Mouse (Mus musculus): ENCODE data around the gene 2200002D01Rik.
"Not testable (repeated sequence)": the region's sequence is repeated elsewhere in the genome, so short reads cannot be mapped to it uniquely, and the experiment has no call there.

2200002D01Rik gene

DNA sequence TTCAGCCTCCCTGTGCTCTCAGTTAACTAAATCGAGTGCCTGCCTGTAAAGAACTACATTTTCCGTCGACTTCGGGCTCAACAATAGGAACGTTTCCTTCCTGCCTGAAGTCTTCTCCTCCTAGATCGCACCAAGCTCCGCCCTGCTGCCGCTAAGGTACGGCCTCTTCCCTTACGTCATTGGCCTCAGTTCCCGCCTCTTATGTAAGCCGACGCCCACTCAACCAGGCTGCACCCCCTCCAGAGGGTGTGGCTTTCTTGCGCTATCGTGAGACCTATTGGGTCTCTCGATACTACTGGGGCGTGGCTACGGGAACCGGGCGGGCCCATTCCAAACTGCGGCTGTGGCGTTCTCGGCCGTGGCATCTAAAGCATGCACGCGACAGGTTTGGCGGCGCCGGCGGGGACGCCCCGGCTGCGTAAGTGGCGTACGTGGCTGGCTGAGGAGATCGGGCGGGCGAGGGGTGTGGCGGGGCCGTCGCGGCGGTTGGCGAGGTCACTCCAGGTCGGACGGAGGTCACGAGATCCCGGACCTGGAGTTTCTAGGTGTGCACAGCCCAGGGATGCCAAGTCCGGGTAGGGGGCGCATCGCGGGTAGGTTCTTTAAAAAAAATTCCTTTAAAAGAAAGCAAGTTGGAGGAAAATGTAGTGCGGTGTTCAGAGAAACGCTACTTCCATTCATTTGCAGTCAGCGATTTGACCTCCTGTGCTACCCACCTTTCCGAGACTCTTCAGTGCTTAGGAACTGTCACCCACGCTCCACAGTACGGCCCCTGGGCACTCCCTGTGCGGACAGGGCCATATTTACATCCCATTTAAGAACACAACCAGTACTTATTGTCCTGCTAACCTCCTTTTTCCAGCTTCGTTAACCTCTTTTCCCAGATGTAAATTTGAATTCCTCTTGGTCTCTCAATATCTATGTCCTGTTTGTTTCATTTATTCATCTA lies 10.0 kb downstream of the 2200002D01Rik start, which contains the start of gene Yif1b:
TSS of gene Yif1b (plus strand) at position 311 of the 949 bp plus-strand sequence.
- peak; percentile 99 for DNase-seq (ENCODE audit: low read depth, low spot score)

DNA sequence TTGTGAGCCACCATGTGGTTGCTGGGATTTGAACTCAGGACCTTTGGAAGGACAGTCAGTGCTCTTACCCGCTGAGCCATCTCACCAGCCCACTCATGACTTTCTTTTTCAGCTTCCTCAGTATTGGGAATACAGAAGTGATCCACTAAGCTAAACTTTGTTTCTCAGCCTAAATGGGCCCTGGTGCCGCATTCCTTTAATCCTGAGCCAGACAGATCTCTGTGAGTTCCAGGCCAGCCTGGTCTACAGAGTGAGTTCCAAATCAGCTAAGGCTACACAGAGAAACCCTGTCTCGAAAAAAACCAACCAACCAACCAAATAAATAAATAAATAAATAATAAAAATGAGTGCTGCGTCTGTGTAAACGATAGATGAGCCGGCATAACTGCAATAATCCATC lies 10.7 kb downstream of the 2200002D01Rik start:
- DNase-seq (ENCODE audit: low read depth, low spot score): not testable (repeated sequence)

DNA sequence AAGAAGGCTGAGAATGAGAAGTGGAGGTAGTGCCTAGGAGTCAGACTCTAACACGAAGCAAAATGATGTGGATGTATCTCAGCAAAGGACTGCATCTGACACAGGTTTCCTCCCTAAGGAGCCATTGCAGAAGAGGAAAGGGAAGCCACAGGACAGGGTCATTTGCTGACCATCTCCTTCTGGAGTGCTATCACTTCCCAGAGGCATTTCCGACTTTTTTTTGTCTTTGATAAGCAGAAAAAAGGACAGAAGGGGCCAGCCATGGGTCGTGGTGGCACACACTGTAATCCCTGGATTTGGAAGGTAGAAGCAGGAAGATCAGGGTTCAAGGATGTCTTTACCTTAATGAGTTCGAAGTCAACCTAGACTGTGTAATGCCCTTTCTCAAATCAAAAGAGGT lies 11.7 kb downstream of the 2200002D01Rik start:
- no peak for DNase-seq (ENCODE audit: low read depth, low spot score)

DNA sequence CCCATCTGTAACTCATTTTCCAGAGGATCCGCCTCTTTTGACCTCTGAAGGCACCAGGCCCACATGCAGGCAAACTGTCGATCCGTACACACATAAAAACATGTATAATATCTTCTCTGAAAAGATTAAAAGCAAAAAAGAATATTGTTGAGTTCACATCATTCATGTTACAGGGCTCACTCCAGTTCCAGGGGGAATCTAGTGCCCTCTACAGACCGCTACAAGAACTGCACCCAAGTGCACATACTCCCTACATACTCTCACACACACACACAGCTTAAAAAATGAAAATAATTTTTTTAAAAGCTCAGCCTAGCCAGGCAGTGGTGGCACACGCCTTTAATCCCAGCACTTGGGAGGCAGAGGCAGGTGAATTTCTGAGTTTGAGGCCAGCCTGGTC lies 13.6 kb downstream of the 2200002D01Rik start:
- no peak for DNase-seq (ENCODE audit: low read depth, low spot score)

DNA sequence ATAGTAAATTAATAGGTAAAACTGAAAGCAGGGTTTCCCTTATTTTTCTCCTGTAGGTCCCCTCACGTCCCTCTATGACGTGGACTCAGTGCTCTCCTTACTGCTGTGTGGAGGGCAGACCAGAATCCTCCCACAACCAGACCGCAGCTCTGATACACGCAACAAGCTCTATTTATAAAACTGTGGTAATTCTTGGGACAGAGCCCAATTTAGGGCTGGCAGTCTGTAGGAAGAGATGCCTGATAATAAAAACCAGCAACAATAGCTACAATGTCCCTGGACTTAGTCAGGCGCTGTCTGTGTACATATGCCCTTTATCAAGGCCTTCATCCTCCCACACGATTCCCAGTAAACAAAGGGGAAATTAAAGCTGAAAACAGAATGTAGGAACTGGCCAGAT lies 14.5 kb downstream of the 2200002D01Rik start:
- DNase-seq (ENCODE audit: low read depth, low spot score): no peak

DNA sequence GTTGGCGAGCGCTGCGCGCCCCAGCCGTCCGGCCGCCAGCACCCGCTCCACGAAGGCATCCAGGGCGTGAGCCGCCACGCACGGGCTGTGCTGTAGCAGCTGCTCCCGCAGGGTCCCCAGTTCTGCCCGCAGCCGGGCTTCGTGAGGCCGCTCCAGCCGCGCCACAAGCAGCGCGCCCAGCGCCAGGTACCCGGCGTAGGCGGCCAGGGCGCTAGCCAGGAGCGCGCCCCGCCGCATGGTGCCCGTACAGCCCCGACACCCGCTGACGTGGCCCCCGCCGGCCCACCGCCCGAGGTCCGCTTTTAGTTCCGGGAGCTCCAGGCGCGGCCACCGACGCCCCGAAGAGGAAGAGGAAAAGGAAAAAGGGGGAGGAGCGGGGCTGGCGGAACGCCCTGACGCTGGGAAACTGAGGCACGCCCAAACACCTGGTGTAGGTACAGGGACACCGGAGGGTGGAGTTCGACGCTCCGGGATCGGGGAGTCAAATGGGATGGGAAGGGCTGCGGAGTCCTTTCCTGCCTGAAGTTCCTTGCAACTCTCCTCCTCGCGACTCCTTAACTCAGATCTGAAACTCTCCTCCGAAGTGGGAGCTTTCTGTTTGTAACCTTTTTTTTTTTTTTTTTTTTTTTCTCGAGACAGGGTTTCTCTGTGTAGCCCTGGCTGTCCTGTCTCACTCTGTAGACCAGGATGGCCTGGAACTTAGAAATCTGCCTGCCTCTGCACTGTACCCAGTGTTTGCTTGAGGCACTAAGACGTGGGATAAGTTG lies 15.8 kb downstream of the 2200002D01Rik start, which contains the start of gene Kcnk6:
TSS of gene Kcnk6 (minus strand) at position 269 of the 767 bp plus-strand sequence.
- no peak for DNase-seq (ENCODE audit: low read depth, low spot score)

DNA sequence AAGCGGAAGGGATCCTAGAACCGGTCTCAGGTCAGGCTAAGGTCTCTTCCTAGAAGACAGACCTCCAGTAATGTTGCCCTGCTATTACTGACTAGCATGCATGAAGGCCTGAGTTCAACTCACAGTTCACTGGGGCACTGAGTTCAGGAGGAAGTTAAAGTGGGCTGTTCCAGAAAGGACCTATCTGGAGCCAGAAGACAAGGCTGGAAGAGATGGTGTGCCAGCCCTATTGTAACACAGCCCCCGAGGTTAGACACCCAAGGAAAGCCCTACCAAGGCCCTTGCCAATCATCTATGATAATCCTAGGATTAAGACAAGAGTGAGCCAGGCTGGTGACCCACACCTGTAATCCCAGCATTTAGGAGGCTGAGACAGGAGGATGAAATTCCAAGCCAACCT lies 16.7 kb downstream of the 2200002D01Rik start:
- no peak for DNase-seq (ENCODE audit: low read depth, low spot score)

DNA sequence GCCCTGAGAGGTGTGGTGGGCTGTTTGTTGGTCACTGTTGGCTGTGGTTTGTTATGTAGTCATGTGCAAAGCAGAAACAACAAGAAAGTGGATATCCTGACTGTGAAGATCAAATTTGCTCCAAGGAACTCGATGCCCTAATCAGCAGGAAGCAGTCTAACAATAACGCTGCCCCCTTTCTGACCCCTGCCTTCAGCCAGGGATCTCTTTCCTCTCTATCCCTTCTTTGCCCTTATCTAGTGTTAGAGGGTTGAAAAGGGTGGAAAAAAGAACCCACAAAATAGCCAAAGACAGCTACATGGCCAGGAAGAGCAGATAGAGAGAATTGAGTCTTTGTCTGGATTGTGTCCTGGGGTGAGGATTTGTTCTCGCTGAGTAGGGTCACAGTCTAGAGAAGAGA lies 17.7 kb downstream of the 2200002D01Rik start:
- DNase-seq (ENCODE audit: low read depth, low spot score): no peak

DNA sequence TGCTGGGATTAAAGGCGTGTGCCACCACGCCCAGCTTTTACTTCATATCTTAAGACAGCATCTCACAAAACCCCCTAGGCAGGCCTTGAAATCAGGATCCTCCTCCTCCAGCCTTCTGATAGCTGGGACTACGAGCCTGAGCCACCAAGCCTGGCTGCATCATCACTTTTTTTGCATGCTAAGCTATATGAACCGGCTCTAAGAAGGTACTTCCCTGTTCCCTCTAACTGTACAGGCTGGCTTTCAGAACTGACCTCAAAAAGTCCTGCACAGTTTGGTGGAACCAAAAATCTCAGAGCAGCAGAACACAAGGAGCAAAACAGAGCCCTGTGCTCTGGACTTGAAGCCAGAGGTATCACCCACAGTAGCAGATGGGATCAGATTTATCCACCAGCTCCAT lies 20.1 kb downstream of the 2200002D01Rik start:
- no peak for DNase-seq (ENCODE audit: low read depth, low spot score)

DNA sequence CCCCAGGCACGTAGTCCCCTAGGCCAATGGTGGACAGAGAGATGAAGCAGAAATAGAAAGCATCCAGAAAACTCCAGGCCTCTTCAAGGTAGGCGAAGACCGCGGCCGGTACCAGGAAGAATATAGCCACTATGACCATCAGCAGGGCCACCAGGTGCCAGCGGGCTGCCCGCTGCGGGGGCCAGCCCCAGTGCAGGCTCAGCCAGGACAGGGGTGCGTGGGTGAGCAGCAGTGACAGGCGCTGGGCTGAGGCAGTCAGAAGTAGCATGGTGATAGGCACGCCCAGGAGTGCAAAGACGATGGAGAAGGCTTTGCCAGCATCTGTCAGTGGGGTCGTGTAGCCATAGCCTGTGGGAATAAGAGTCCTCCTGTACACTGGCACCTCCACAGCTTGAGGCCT lies 22.7 kb downstream of the 2200002D01Rik start:
- no peak for DNase-seq (ENCODE audit: low read depth, low spot score)

DNA sequence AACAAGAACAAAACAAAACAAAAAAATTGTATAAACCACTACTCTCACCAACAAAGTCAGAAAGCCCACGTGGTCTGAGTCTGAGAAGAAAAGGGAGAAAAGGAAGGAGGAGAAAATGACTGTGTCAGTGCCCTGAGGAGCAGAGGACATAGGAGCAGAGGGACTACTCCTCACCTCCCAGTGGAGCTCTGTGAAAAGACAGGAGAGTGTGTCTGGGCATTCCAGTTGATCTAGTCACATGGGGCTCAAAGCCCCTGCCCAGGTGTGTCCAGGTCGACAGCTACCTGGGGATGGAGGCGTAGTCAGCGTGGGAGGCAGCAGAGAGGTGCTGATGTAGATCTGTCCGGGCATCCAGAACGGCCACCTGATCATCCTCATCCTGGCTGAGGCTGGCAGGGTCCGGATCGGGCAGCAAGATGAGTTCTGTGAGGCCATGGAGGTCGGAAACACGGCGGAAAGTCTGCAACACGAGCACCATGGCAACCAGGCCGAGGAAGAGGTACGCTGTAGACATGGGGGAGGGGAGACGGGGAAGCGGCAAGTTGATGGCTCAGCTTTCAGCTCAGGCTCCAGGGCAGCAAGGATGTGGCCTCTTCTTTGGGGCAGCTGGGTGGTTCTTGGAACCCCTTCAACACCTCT lies 23.4 kb downstream of the 2200002D01Rik start:
- no peak for DNase-seq (ENCODE audit: low read depth, low spot score)

DNA sequence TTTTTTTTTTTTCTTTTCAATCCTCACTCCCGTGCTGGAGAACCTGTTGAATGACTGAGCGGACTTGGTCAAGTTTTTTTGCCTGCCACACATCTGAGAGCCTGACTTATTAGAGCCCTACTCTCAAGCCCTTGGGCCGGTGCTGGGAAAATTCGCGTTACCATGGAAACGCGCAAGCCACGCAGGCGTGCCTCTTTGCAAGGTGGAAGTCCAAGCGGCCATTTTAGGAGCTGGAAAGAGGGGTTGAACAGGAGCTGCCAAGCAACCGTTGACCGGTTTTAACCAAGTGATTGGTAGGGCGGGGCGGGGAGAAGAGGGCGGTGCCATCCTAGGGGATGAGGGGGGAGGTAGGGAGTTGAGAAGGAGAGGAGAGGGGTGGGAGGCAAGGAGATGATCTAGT lies 33.4 kb downstream of the 2200002D01Rik start:
- DNase-seq (ENCODE audit: low read depth, low spot score): no peak

DNA sequence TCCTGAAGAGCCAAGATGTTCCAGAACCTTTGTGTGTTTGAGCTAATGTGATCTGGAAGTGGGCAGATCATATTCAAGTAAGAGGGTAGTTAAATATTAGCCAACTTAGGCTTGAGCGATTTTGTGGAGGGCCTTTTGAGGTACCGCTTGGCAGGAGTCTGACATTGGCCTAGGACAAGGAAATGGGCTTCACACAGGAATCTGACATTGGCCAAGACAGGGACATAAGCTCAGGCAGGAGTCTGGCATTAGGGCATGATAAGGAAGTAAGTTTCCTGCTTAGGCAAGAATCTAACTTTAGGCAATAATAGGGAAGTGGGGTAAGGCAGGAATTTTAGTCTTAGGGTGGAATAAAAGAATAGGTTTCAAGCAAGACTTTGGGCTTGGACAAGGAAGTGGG lies 34.0 kb downstream of the 2200002D01Rik start:
- DNase-seq (ENCODE audit: low read depth, low spot score): no peak

DNA sequence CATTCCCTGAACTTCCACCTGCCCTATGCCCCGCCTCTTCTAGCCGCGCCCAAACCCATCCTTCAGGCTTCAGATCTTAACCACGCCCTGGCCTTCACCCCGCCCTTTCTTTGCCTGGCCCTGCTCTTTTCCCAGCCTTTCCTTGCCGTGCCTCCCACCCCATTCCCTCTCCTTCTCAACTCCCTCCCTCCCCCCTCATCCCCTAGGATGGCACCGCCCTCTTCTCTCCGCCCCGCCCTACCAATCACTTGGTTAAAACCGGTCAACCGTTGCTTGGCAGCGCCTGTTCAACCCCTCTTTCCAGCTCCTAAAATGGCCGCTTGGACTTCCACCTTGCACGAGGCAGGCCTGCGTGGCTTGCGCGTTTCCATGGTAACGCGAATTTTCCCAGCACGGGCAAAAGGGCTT lies 34.6 kb downstream of the 2200002D01Rik start, which contains the start of gene Catsperg1:
TSS of gene Catsperg1 (minus strand) at position 361 of the 408 bp plus-strand sequence.
- no peak for DNase-seq (ENCODE audit: low read depth, low spot score)

DNA sequence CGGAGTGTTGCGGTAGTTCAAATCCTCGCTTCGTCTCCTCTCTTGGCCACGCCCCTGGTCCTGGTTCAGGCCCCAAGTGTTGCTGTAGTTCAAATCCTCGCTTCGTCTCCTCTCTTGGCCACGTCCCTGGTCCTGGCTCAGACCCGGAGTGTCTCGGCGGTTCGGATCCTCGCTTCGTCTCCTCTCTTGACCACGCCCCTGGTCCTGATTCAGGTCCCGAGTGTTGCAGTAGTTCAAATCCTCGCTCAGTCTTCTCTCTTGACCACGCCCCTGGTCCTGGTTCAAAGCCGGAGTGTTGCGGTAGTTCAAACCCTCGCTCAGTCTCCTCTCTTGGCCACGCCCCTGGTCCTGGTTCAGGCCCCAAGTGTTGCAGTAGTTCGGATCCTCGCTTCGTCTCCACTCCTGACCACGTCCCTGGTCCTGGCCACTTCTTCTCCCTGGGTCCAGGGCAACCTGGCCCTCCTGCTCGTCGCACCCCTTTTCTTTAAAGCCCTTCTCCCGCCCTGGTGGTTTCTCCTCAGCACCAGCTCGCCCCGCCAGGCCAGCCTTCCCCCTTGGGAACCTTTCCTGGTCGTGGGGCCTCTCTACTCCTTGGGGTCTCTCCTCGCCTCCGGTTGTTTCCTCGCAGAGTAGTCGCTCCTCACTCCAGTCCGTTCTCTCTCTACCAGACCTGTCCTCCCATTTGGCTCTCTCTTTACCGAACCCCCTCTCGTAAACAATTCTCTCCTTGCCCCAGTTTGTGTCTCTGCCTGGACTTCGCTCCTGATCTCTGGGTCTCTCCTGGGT lies 35.3 kb downstream of the 2200002D01Rik start:
- not testable (repeated sequence) for DNase-seq (ENCODE audit: low read depth, low spot score)

DNA sequence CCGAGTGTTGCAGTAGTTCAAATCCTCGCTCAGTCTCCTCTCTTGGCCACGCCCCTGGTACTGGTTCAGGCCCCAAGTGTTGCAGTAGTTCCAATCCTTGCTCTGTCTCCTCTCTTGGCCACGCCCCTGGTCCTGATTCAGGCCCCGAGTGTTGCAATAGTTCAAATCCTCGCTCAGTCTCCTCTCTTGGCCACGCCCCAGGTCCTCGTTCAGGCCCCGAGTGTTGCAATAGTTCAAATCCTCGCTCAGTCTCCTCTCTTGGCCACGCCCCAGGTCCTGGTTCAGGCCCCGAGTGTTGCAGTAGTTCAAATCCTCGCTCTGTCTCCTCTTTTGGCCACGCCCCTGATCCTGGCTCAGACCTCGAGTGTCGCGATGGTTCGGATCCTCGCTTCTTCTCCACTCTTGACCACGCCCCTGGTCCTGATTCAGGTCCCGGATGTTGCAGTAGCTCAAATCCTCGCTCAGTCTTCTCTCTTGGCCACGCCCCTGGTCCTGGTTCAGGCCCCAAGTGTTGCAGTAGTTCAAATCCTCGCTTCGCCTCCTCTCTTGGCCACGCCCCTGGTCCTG lies 36.0 kb downstream of the 2200002D01Rik start:
- no peak for DNase-seq (ENCODE audit: low read depth, low spot score)

DNA sequence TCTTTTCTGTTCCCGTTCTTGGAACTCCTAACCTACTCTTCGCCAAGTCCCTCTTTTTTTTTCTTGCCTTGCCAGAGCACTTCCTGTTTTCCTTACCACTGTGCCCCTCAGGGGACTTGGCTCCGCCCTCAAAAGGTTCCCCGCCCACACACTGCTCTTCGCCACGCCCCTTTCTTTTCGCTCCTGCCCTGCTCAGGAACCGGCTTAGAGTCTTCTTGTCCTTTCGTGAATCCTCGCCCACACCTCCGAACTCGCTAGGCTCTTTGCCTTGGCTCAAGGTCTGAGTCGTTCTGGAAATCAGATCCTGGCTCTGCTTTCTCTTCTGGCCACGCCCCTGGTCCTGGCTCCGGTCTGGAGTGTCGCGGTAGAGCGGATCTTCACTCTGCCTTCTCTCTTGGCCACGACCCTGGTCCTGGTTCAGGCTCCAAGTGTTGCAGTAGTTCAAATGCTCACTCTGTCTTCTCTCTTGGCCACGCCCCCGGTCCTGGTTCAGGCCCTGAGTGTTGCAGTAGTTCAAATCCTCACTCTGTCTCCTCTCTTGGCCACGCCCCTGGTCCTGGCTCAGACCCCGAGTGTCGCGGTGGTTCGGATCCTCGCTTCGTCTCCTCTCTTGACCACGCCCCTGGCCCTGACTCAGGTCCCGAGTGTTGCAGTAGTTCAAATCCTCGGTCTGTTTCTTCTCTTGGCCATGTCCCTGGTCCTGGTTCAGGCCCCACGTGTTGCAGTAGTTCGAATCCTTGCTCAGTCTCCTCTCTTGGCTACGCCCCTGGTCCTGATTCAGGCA lies 36.7 kb downstream of the 2200002D01Rik start:
- no peak for DNase-seq (ENCODE audit: low read depth, low spot score)

DNA sequence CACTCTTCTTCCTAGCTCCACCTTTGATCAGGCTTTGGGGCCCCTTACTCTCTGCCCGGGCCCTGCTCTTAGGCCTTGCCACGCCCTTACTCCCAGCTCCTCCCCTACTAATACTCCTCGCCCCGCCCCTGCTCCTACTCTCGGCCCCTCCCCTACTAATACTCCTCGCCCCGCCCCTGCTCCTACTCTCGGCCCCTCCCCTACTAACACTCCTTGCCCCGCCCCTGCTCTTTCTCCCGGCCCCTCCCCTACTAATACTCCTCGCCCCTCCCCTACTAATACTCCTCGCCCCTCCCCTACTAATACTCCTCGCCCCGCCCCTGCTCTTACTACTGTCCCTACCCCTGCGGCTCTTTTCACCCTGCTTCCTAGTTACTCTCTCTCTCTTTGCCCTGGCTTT lies 37.3 kb downstream of the 2200002D01Rik start:
- not testable (repeated sequence) for DNase-seq (ENCODE audit: low read depth, low spot score)

DNA sequence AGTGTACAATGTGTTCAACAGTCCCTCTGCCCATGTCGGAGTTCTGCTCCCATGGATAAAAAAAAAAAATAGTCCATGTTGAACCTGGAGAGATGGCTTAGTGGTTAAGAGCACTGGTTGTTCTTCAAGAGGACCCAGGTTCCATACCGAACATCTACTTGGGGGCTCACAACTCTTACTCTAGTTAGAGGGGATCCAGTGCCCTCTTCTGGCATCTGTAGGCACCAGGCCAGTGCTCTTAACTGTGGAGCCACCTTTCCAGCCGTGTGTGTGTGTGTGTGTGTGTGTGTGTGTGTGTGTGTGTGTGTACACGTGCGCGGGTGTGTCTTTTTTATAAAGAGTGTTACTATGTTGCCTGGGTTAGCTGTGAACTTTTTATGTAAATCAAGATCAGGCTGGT lies 45.7 kb downstream of the 2200002D01Rik start:
- no peak for DNase-seq (ENCODE audit: low read depth, low spot score)

Data from telencephalon, adult 2 months (tissue).